Mouse (Mus musculus): ENCODE results near the gene Sec14l5. TPM values are rescaled to one million over a fixed set of nuclear protein-coding genes. Genes with fewer than 3 reads are reported as not detected.
A peak's percentile ranks its signal among the peaks of the same experiment; 100 is the strongest.

The Sec14l5 gene
- polyA plus RNA-seq, 2 experiments: 0.01 TPM; not detected in 1

- Histone ChIP-seq H3K27me3 (ENCODE audit: control insufficient read depth, insufficient read depth, low read length) (peaks cover 27% of the 10 kb centered on the region), H3K36me3 (replicated peaks; ENCODE audit: control insufficient read depth, insufficient read depth, low read depth) (no peaks in the 10 kb centered on the region), H3K9ac (replicated peaks) (no peak overlapping the region), H3K4me1 (replicated peaks; ENCODE audit: control insufficient read depth in 2 of 2, insufficient read depth in 2 of 2, low read length in 1 of 2) (no peaks in the 10 kb centered on the region), H3K4me3 (ENCODE audit: insufficient read depth in 1 of 2, low read depth in 2 of 2, low read length in 2 of 2) (no peak overlapping the region), H3K4me2 (ENCODE audit: low read depth) (no peak overlapping the region), H3K27ac (no peak overlapping the region), H3K9me3 (ENCODE audit: control insufficient read depth, low read length) (no peaks in the 10 kb centered on the region)
- WGBS (ENCODE audit: insufficient replicate concordance): 21% methylated on average over 4 of the region's 4 CpGs
- DNase-seq (ENCODE audit: low read depth in 3 of 3, low spot score in 3 of 3) (no peak), ATAC-seq (ENCODE audit: insufficient read depth) (no peak)
- TF ChIP-seq CTCF (IDR thresholded peaks at IDR 0.05; ENCODE audit: low read depth): no peak
- no peak for TF ChIP-seq EP300 (IDR thresholded peaks at IDR 0.05; ENCODE audit: low read depth)
Observed at GRCm38 (mm10) chr16:5130766-5131165, 16.1 kb upstream of the Sec14l5 start.

GRCm38 (mm10) chr16:5131251-5131922, 15.5 kb upstream of the Sec14l5 start:
- Histone ChIP-seq H3K9me3 (ENCODE audit: control insufficient read depth, low read length) (no peaks in the 10 kb centered on the region), H3K4me1 (replicated peaks; ENCODE audit: control insufficient read depth in 2 of 2, insufficient read depth in 2 of 2, low read length in 1 of 2) (no peaks in the 10 kb centered on the region), H3K27ac (no peak overlapping the region), H3K4me3 (ENCODE audit: insufficient read depth in 1 of 2, low read depth in 2 of 2, low read length in 2 of 2) (no peak overlapping the region), H3K9ac (replicated peaks) (no peak overlapping the region), H3K4me2 (ENCODE audit: low read depth) (peak overlapping the region; percentile 52), H3K27me3 (ENCODE audit: control insufficient read depth, insufficient read depth, low read length) (peaks cover 27% of the 10 kb centered on the region), H3K36me3 (replicated peaks; ENCODE audit: control insufficient read depth, insufficient read depth, low read depth) (no peaks in the 10 kb centered on the region)
- 4% methylated on average over 25 of the region's 25 CpGs for WGBS (ENCODE audit: insufficient replicate concordance)
- TF ChIP-seq CTCF (IDR thresholded peaks at IDR 0.05; ENCODE audit: low read depth) (no peak), EP300 (IDR thresholded peaks at IDR 0.05; ENCODE audit: low read depth) (no peak)
- ATAC-seq (ENCODE audit: insufficient read depth) (no peak), DNase-seq (ENCODE audit: low read depth in 3 of 3, low spot score in 3 of 3) (no peak)

GRCm38 (mm10) chr16:5132401-5132801, 14.5 kb upstream of the Sec14l5 start, which contains the start of gene Ppl:
Gene Ppl (minus strand): TSS chr16:5132421.
- Histone ChIP-seq H3K9me3 (ENCODE audit: control insufficient read depth, low read length) (no peaks in the 10 kb centered on the region), H3K9ac (replicated peaks) (no peak within 1 kb of the TSS), H3K4me3 (ENCODE audit: insufficient read depth in 1 of 2, low read depth in 2 of 2, low read length in 2 of 2) (peak within 1 kb of the TSS; percentile 3; a peak in 2 of 4 replicates), H3K4me2 (ENCODE audit: low read depth) (peak within 1 kb of the TSS; percentile 52), H3K27ac (no peak within 1 kb of the TSS), H3K4me1 (replicated peaks; ENCODE audit: control insufficient read depth in 2 of 2, insufficient read depth in 2 of 2, low read length in 1 of 2) (peaks cover 0 to 4% of the 10 kb centered on the region in 2 experiments; a peak in 1 of 4 replicates), H3K36me3 (replicated peaks; ENCODE audit: control insufficient read depth, insufficient read depth, low read depth) (no peaks in the 10 kb centered on the region), H3K27me3 (ENCODE audit: control insufficient read depth, insufficient read depth, low read length) (peaks cover 27% of the 10 kb centered on the region)
- peak; percentile 45 for TF ChIP-seq CTCF (IDR thresholded peaks at IDR 0.05; ENCODE audit: low read depth)
- TF ChIP-seq EP300 (IDR thresholded peaks at IDR 0.05; ENCODE audit: low read depth): no peak
- WGBS (ENCODE audit: insufficient replicate concordance): 2% methylated on average over 39 of the region's 39 CpGs
- DNase-seq (ENCODE audit: low read depth in 3 of 3, low spot score in 3 of 3): peak in 1 of 3 experiments; percentile 17
- ATAC-seq (ENCODE audit: insufficient read depth): peak; percentile 52

DNA sequence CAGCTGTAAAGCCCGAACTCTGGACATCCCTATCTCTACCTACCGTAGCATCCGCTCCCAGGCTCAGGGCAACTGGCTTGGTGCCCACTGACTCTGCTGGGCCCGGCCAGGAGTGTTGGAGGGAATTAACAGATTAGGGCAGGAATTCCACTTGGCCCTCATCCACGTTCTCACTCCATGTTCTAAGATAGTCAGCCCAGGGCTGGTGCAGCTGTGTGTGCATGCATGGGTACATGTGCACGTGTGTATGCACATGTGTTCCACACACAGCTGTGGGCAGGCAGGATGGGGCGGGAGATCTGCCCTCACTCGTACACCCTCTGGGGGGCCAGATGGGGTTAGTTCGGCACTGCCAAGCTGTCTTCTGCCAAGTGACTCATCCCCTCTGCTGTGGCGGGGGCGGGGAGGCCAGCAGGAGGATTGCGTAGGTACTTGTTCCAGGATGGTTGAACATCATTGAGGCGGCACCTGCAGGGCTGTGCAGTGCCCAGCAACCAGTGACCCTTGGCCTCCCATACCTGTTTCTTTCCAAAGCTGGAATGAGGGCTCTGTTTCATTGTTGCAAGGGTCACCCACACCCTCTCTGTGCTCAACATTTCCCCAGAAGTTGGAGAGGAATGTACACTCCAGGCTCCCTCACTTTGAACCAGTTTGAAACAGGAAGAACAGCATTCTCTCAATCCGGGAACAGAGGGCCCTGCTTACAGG, 12.1 kb upstream of the Sec14l5 start:
- WGBS (ENCODE audit: insufficient replicate concordance): 62% methylated on average over 14 of the region's 14 CpGs
- Histone ChIP-seq H3K4me3 (ENCODE audit: insufficient read depth in 1 of 2, low read depth in 2 of 2, low read length in 2 of 2) (no peak overlapping the region), H3K9me3 (ENCODE audit: control insufficient read depth, low read length) (no peaks in the 10 kb centered on the region), H3K4me1 (replicated peaks; ENCODE audit: control insufficient read depth in 2 of 2, insufficient read depth in 2 of 2, low read length in 1 of 2) (peaks cover 0 to 4% of the 10 kb centered on the region in 2 experiments; a peak in 1 of 4 replicates), H3K27me3 (ENCODE audit: control insufficient read depth, insufficient read depth, low read length) (peaks cover 27% of the 10 kb centered on the region), H3K9ac (replicated peaks) (no peak overlapping the region), H3K4me2 (ENCODE audit: low read depth) (no peak overlapping the region), H3K27ac (no peak overlapping the region), H3K36me3 (replicated peaks; ENCODE audit: control insufficient read depth, insufficient read depth, low read depth) (no peaks in the 10 kb centered on the region)
- ATAC-seq (ENCODE audit: insufficient read depth) (no peak), DNase-seq (ENCODE audit: low read depth in 3 of 3, low spot score in 3 of 3) (no peak)
- TF ChIP-seq EP300 (IDR thresholded peaks at IDR 0.05; ENCODE audit: low read depth) (no peak), CTCF (IDR thresholded peaks at IDR 0.05; ENCODE audit: low read depth) (no peak)

Data from liver, embryonic 14.5 days (tissue).